Mouse (Mus musculus): ENCODE results near the gene C130060K24Rik. TPM values are rescaled to one million over a fixed set of nuclear protein-coding genes. Genes with fewer than 3 reads are reported as not detected.

C130060K24Rik gene
- polyA plus RNA-seq, 1 experiment = not detected

DNA sequence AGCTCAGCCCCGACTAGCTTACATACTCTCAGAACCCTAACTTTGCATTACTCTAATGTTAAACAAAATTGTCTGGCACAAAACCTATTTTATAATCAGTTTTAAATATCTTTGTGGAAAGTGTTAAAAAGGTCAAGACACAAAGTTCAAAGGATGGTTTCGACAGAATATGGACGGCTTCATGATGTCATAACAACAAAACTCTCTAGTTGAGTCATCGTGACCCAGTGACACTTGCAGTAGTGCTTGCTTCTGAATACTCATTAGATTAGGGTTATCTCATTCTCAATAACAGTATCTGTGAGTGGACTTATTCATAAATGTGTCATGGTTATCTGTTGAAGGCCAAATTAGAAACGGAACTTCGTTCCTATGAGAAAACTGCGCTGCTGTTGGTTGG is 91.5 kb downstream of the C130060K24Rik start:
- Histone ChIP-seq H3K27ac (ENCODE audit: insufficient read depth, low read depth, low read length) (no peak overlapping the region), H3K27me3 (replicated peaks; ENCODE audit: control insufficient read depth, insufficient read depth, low read length) (no peaks in the 10 kb centered on the region), H3K36me3 (ENCODE audit: control insufficient read depth, insufficient read depth, low read length) (no peaks in the 10 kb centered on the region), H3K4me1 (ENCODE audit: control insufficient read depth, insufficient read depth, low read length) (no peaks in the 10 kb centered on the region), H3K4me3 (ENCODE audit: insufficient read depth, low read depth, low read length) (no peak overlapping the region)
- TF ChIP-seq POLR2A (IDR thresholded peaks at IDR 0.05; ENCODE audit: low read depth, low read length) (no peak), CTCF (conservative IDR thresholded peaks at IDR 0.05; ENCODE audit: insufficient read depth, insufficient read length, low read depth, low read length) (no peak)
- DNase-seq = no peak
- 89% methylated on average over 7 of the region's 7 CpGs for WGBS

DNA sequence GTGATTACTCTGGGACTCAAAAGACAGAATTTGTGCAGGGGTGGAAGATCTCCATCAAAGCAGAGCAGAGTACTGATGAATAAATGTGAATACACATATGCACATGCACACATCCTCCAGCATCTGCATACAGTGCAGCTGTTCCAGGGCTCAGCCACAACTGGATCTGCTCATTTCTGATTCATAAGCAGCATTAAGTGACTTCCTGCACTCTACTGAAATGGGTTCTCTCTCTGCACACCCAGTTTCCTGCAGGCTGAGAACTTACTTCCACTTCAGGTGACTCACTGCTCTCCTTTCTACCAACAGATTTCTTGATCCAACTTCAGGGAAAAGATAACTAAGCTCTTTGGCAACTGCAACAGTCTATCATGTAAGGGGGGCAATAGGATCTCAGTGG is 117.9 kb downstream of the C130060K24Rik start:
- DNase-seq = no peak
- Histone ChIP-seq H3K4me1 (ENCODE audit: control insufficient read depth, insufficient read depth, low read length) (no peaks in the 10 kb centered on the region), H3K36me3 (ENCODE audit: control insufficient read depth, insufficient read depth, low read length) (no peaks in the 10 kb centered on the region), H3K27ac (ENCODE audit: insufficient read depth, low read depth, low read length) (no peak overlapping the region), H3K27me3 (replicated peaks; ENCODE audit: control insufficient read depth, insufficient read depth, low read length) (no peaks in the 10 kb centered on the region), H3K4me3 (ENCODE audit: insufficient read depth, low read depth, low read length) (no peak overlapping the region)
- TF ChIP-seq POLR2A (IDR thresholded peaks at IDR 0.05; ENCODE audit: low read depth, low read length) (no peak), CTCF (conservative IDR thresholded peaks at IDR 0.05; ENCODE audit: insufficient read depth, insufficient read length, low read depth, low read length) (no peak)

Other genes with a start within 250 kb of the C130060K24Rik start
- gene Hpgds, start 236.2 kb upstream of the C130060K24Rik start, polyA plus RNA-seq (2012; rRNA removed) = 0.34 and 0.83 TPM in 2 replicates
- gene Tnip3, start 144.2 kb downstream of the C130060K24Rik start, polyA plus RNA-seq (2012; rRNA removed) = 0.06 and 0.45 TPM in 2 replicates

Data from kidney, adult 2 months (tissue).